Mouse (Mus musculus): ENCODE data around the gene Rabgef1.

GRCm38 (mm10) chr5:130221760-130222145 is 50.2 kb downstream of the Rabgef1 start:
- TF ChIP-seq CTCF (IDR thresholded peaks at IDR 0.05; ENCODE audit: low read depth, low read length) (no peak), POLR2A (IDR thresholded peaks at IDR 0.05; ENCODE audit: borderline replicate concordance, low read depth, low read length) (no peak)

Measured in bone marrow macrophage, adult 2 months (primary cell).